Mouse (Mus musculus) midbrain, embryonic 13.5 days (tissue): ENCODE data around the gene Zkscan8. TPM values are rescaled to one million over a fixed set of nuclear protein-coding genes. Genes with fewer than 3 reads are reported as not detected.
"Not testable (repeated sequence)": the region's sequence is repeated elsewhere in the genome, so short reads cannot be mapped to it uniquely, and the experiment has no call there.

Experiments used
- ATAC-seq: fragments of 200-750 bp; cut with Nextera tagmentation; 2 replicates; pipeline ENCODE4 v1.8.0; 2017; ENCODE audit warnings: mild to moderate bottlenecking, moderate TSS enrichment, moderate library complexity
- H3K27ac ChIP-seq: fragments of 300-500 bp; sonication (generic); 2 replicates; pipeline ENCODE4 v1.5.1; 2015; ENCODE audit warnings: inconsistent platforms, mild to moderate bottlenecking, moderate library complexity
- H3K27me3 ChIP-seq: fragments of 300-500 bp; sonication (generic); 2 replicates; pipeline ENCODE4 v1.6.1; 2015; ENCODE audit warnings: mild to moderate bottlenecking, inconsistent platforms
- H3K36me3 ChIP-seq: fragments of 300-500 bp; sonication (generic); 2 replicates; pipeline ENCODE4 v1.6.1; 2015; ENCODE audit warnings: mild to moderate bottlenecking, inconsistent platforms
- H3K4me1 ChIP-seq: fragments of 300-500 bp; sonication (generic); replicated peaks from 2 replicates; pipeline ENCODE4 v1.6.1; 2015; ENCODE audit warnings: inconsistent platforms
- H3K4me2 ChIP-seq: fragments of 300-500 bp; sonication (generic); replicated peaks from 2 replicates; pipeline ENCODE4 v1.6.1; 2015; ENCODE audit warnings: moderate library complexity, mild to moderate bottlenecking, inconsistent platforms
- H3K4me3 ChIP-seq: fragments of 300-500 bp; sonication (generic); replicated peaks from 2 replicates; pipeline ENCODE4 v1.5.1; 2015; ENCODE audit warnings: mild to moderate bottlenecking, inconsistent platforms
- H3K9ac ChIP-seq: fragments of 300-500 bp; sonication (generic); replicated peaks from 2 replicates; pipeline ENCODE4 v1.6.1; 2015; ENCODE audit warnings: mild to moderate bottlenecking, inconsistent platforms
- H3K9me3 ChIP-seq: fragments of 300-500 bp; sonication (generic); 2 replicates; pipeline ENCODE4 v1.6.1; 2016; ENCODE audit warnings: mild to moderate bottlenecking, inconsistent platforms
- WGBS: fragments of 180-500 bp; shearing (Covaris S2); methylation state at CpG from one replicate; pipeline ENCODE4 v1.1.7; 2015; 5-methylcytosine and 5-hydroxymethylcytosine counted together
- polyA plus RNA-seq: library from polyadenylated mRNA; unstranded; fragments of >200 nt; fragmentation: Nextera tagmentation; extraction: Ambion mirVana; gene quantifications from 2 replicates; pipeline ENCODE4 v1.2.1, GENCODE M21; 2015

Gene Zkscan8
- polyA plus RNA-seq, 1 experiment from 2014 or later, result 6.7 TPM

- H3K4me1 ChIP-seq, H3K9me3 ChIP-seq, H3K27me3 ChIP-seq, H3K36me3 ChIP-seq: not testable (repeated sequence)
- ATAC-seq, result peak; percentile 93
- H3K4me2 ChIP-seq, result peak within 1 kb of the TSS; percentile 67
- H3K9ac ChIP-seq, result peak within 1 kb of the TSS; percentile 82
- H3K4me3 ChIP-seq, result peak within 1 kb of the TSS; percentile 68
- WGBS, result 3% methylated on average over 30 of the region's 31 CpGs
- H3K27ac ChIP-seq, result peak within 1 kb of the TSS; percentile 68
Observed at GRCm38 (mm10) chr13:21478759-21479670, 51.9 kb downstream of the Zkscan8 start, which contains the start of the genes Zkscan4 and Gm10065. Gene Zkscan4 (plus strand): TSS chr13:21478907. Gene Gm10065 (minus strand): TSS chr13:21479441.

- H3K36me3 ChIP-seq, result no peaks in the 10 kb centered on the region
- no peaks in the 10 kb centered on the region for H3K9me3 ChIP-seq
- no peak for ATAC-seq
- H3K27ac ChIP-seq, result no peak overlapping the region
- no peak overlapping the region for H3K9ac ChIP-seq
- H3K4me3 ChIP-seq, result no peak overlapping the region
- peaks cover 14% of the 10 kb centered on the region; the same call in 1 of the 2 replicates for H3K27me3 ChIP-seq
- H3K4me2 ChIP-seq, result no peak overlapping the region
- WGBS, result 21% methylated on average over 4 of the region's 4 CpGs
- 0 out of 2 replicates have a peak, but pooled peaks cover 4% of the 10 kb centered on the region for H3K4me1 ChIP-seq
Observed at GRCm38 (mm10) chr13:21472427-21472826, 58.5 kb downstream of the Zkscan8 start.

GRCm38 (mm10) chr13:21469097-21469496, 61.8 kb downstream of the Zkscan8 start:
- ATAC-seq, result no peak
- Histone ChIP-seq H3K4me2 (peak overlapping the region; percentile 78), H3K27ac (no peak overlapping the region), H3K4me1 (0 out of 2 replicates have a peak, but pooled peaks cover 4% of the 10 kb centered on the region), H3K9ac (no peak overlapping the region), H3K27me3 (peaks cover 18% of the 10 kb centered on the region), H3K4me3 (peak overlapping the region; percentile 61; the same call in 1 of the 2 replicates), H3K36me3 (no peaks in the 10 kb centered on the region), H3K9me3 (no peaks in the 10 kb centered on the region)
- WGBS, result 12% methylated on average over 9 of the region's 9 CpGs

GRCm38 (mm10) chr13:21468061-21469019, 62.6 kb downstream of the Zkscan8 start, which contains the start of gene Nkapl:
Gene Nkapl (minus strand): TSS chr13:21468509.
- Histone ChIP-seq H3K4me2 (peak within 1 kb of the TSS; percentile 78), H3K36me3 (no peaks in the 10 kb centered on the region), H3K4me3 (peak within 1 kb of the TSS; percentile 61), H3K27ac (peak within 1 kb of the TSS; percentile 62), H3K4me1 (0 out of 2 replicates have a peak, but pooled peaks cover 4% of the 10 kb centered on the region), H3K27me3 (peaks cover 18% of the 10 kb centered on the region), H3K9me3 (0 out of 2 replicates have a peak, but pooled peaks cover under 1% of the 10 kb centered on the region), H3K9ac (peak within 1 kb of the TSS; percentile 81)
- whole genome bisulfite sequencing, result under 1% methylated on average over 54 of the region's 54 CpGs
- ATAC-seq, result peak; percentile 100

GRCm38 (mm10) chr13:21467336-21467735, 63.6 kb downstream of the Zkscan8 start:
- Histone ChIP-seq H3K27me3 (peaks cover 18% of the 10 kb centered on the region), H3K4me2 (no peak overlapping the region; the same call in 1 of the 2 replicates), H3K27ac (no peak overlapping the region), H3K9me3 (0 out of 2 replicates have a peak, but pooled peaks cover 4% of the 10 kb centered on the region), H3K4me3 (peak overlapping the region; percentile 61; the same call in 1 of the 2 replicates), H3K9ac (no peak overlapping the region), H3K4me1 (0 out of 2 replicates have a peak, but pooled peaks cover 4% of the 10 kb centered on the region), H3K36me3 (no peaks in the 10 kb centered on the region)
- no peak for ATAC-seq
- WGBS, result 87% methylated on average over 10 of the region's 10 CpGs

Other genes starting within 250 kb of the Zkscan8 start
- gene Gpx5, start 238.4 kb downstream of the Zkscan8 start, polyA plus RNA-seq, result not detected in 2 replicates
- not detected in 2 replicates for gene Gpx6, start 219.0 kb downstream of the Zkscan8 start, polyA plus RNA-seq
- not detected in 2 replicates for gene Olfr1367, start 184.2 kb downstream of the Zkscan8 start, polyA plus RNA-seq
- gene Zscan12, start 168.3 kb downstream of the Zkscan8 start, polyA plus RNA-seq, result 15.5 and 16.8 TPM in 2 replicates
- 94.9 and 95.7 TPM in 2 replicates for gene Zkscan3, start 128.4 kb downstream of the Zkscan8 start, polyA plus RNA-seq
- 4.5 and 5.8 TPM in 2 replicates for gene Pgbd1, start 90.1 kb downstream of the Zkscan8 start, polyA plus RNA-seq
- gene Zscan26, start 77.4 kb downstream of the Zkscan8 start, polyA plus RNA-seq, result 25.8 and 25.9 TPM in 2 replicates
- 3.8 and 4.1 TPM in 2 replicates for gene Nkapl, start 62.6 kb downstream of the Zkscan8 start, polyA plus RNA-seq
- 9.4 and 9.5 TPM in 2 replicates for gene Zkscan4, start 52.2 kb downstream of the Zkscan8 start, polyA plus RNA-seq
- 3.7 TPM in 1 of 2 replicates, not detected in the other for gene Gm10065, start 51.7 kb downstream of the Zkscan8 start, polyA plus RNA-seq
- 0.46 and 0.57 TPM in 2 replicates for gene AK157302, start 35.9 kb downstream of the Zkscan8 start, polyA plus RNA-seq
- gene Gm11273, start 29.7 kb downstream of the Zkscan8 start, polyA plus RNA-seq, result 5.9 and 7.4 TPM in 2 replicates
- 0.17 and 0.23 TPM in 2 replicates for gene Olfr1366, start 11.7 kb upstream of the Zkscan8 start, polyA plus RNA-seq
- 0.05 TPM in 1 of 2 replicates, not detected in the other for gene Olfr1535, start 28.8 kb upstream of the Zkscan8 start, polyA plus RNA-seq
- gene Olfr1364, start 50.6 kb upstream of the Zkscan8 start, polyA plus RNA-seq, result not detected in 2 replicates
- not detected in 2 replicates for gene Olfr1362, start 82.9 kb upstream of the Zkscan8 start, polyA plus RNA-seq
- gene Olfr11, start 111.4 kb upstream of the Zkscan8 start, polyA plus RNA-seq, result 0.05 TPM in 1 of 2 replicates, not detected in the other
- not detected in 2 replicates for gene Olfr1361, start 132.3 kb upstream of the Zkscan8 start, polyA plus RNA-seq
- gene Olfr1360, start 146.3 kb upstream of the Zkscan8 start, polyA plus RNA-seq, result not detected in 2 replicates
- not detected in 2 replicates for gene Olfr1359, start 167.0 kb upstream of the Zkscan8 start, polyA plus RNA-seq
- gene Hist1h2bl, start 185.0 kb upstream of the Zkscan8 start, polyA plus RNA-seq, result 1.8 TPM in 1 of 2 replicates, not detected in the other
- 12.9 and 37.4 TPM in 2 replicates for gene Hist1h2ai, start 185.3 kb upstream of the Zkscan8 start, polyA plus RNA-seq
- gene Hist1h3h, start 186.5 kb upstream of the Zkscan8 start, polyA plus RNA-seq, result 10.8 and 11.5 TPM in 2 replicates
- 3.7 and 4.2 TPM in 2 replicates for gene Hist1h2bm, start 190.9 kb upstream of the Zkscan8 start, polyA plus RNA-seq
- 0.82 and 1.0 TPM in 2 replicates for gene Hist1h4j, start 203.9 kb upstream of the Zkscan8 start, polyA plus RNA-seq
- 1.1 and 3.0 TPM in 2 replicates for gene Hist1h4k, start 219.4 kb upstream of the Zkscan8 start, polyA plus RNA-seq
- 22.2 and 26.2 TPM in 2 replicates for gene Hist1h2ak, start 222.7 kb upstream of the Zkscan8 start, polyA plus RNA-seq
- gene Hist1h2bn, start 223.0 kb upstream of the Zkscan8 start, polyA plus RNA-seq, result 2.5 and 6.7 TPM in 2 replicates
- 11.8 and 15.6 TPM in 2 replicates for gene Hist1h1b, start 249.5 kb upstream of the Zkscan8 start, polyA plus RNA-seq